Mouse (Mus musculus) lung, adult 2 months (tissue): Measurements from ENCODE around the gene Rab25.

Experiments used
- CTCF ChIP-seq: fragments of 200-500 bp; IDR thresholded peaks from 2 replicates; pipeline ENCODE4 v1.5.1; 2011; ENCODE audit warnings: mild to moderate bottlenecking, low read length, control low read depth; ENCODE audit not compliant: insufficient read depth
- POLR2A ChIP-seq: fragments of 200-500 bp; IDR thresholded peaks from 2 replicates; pipeline ENCODE4 v1.6.1; 2011; ENCODE audit warnings: low read depth, mild to moderate bottlenecking, control low read depth, low read length, borderline replicate concordance; ENCODE audit errors: extremely low read depth

GRCm38 (mm10) chr3:88528646-88529045, 19.5 kb downstream of the Rab25 start:
- TF ChIP-seq CTCF: no peak
- no peak for TF ChIP-seq POLR2A
